Comparison of ENCODE assay signal across 15 mouse cellular contexts in genomic region chr14:117203960-117204359, GRCm38 (mm10).
"Had no signal": no experiment of that assay in that cellular context is flagged by ENCODE, and none has a peak within 500 bp of the region (broad histone marks: within the 10 kb centered on the region; RNA-seq: fewer than 3 reads in every experiment).

No protein-coding gene starts in this region.

- DNase-seq: gastrocnemius, adult 2 months; gastrocnemius, postnatal 10 days; gastrocnemius, postnatal 36 days; heart, adult 18-20 months; heart, postnatal 10 days; heart, postnatal 4 days; kidney, adult 11 months; kidney, adult 2 months; kidney, adult 9 months; kidney, postnatal 14 days; kidney, postnatal 36 days; liver; liver, embryonic 13.5 days had no signal

- ATAC-seq: hindbrain, postnatal 0 days; intestine, embryonic 16.5 days had no signal
